Mouse (Mus musculus) midbrain, embryonic 13.5 days (tissue): ENCODE results near the gene Zfp518a. TPM values are rescaled to one million over a fixed set of nuclear protein-coding genes. Genes with fewer than 3 reads are reported as not detected.

ENCODE experiments used
- microRNA-seq: library from miRNA; unstranded; fragments of <30 nt; microRNA quantifications from one replicate; pipeline ENCODE4, GENCODE M21; 2016
- polyA plus RNA-seq: library from polyadenylated mRNA; unstranded; fragments of >200 nt; fragmentation: Nextera tagmentation; extraction: Ambion mirVana; gene quantifications from 2 replicates; pipeline ENCODE4 v1.2.1, GENCODE M21; 2015

The Zfp518a gene
- polyA plus RNA-seq, 1 experiment from 2014 or later, result 8.1 TPM

Small RNAs within 50 kb of the gene (microRNA-seq; reads per million reads assigned to microRNA genes)
- 0.82 reads per million for gene Mir8092

Other genes starting within 250 kb of the Zfp518a start
- 0.12 and 0.17 TPM in 2 replicates for gene Cc2d2b, start 146.0 kb upstream of the Zfp518a start, polyA plus RNA-seq
- gene Ccnj, start 63.4 kb upstream of the Zfp518a start, polyA plus RNA-seq, result 27.8 and 30.0 TPM in 2 replicates
- gene Blnk, start 99.8 kb downstream of the Zfp518a start, polyA plus RNA-seq, result 0.31 and 0.32 TPM in 2 replicates
- gene Dntt, start 134.6 kb downstream of the Zfp518a start, polyA plus RNA-seq, result 0.13 and 0.26 TPM in 2 replicates
- gene Opalin, start 182.4 kb downstream of the Zfp518a start, polyA plus RNA-seq, result not detected in 2 replicates